Mouse (Mus musculus): Measurements from ENCODE around the gene Lamb3. TPM values are rescaled to one million over a fixed set of nuclear protein-coding genes. Genes with fewer than 3 reads are reported as not detected.

Gene Lamb3
- polyA plus RNA-seq, 1 experiment from 2014 or later: 0.17 TPM

GRCm38 (mm10) chr1:193348261-193348962 is 140.9 kb downstream of the Lamb3 start:
- no peak for ATAC-seq
- in situ Hi-C loops (cut with MboI; ENCODE audit: low pct_unique_long_range_greater_than_20kb): no loop called here
- no peak for TF ChIP-seq CTCF (IDR thresholded peaks at IDR 0.05)

GRCm38 (mm10) chr1:193349702-193350545 is 142.4 kb downstream of the Lamb3 start:
- in situ Hi-C loops (cut with MboI; ENCODE audit: low pct_unique_long_range_greater_than_20kb): no loop called here
- no peaks in the 10 kb centered on the region for H3K27me3 ChIP-seq
- POLR2A ChIA-PET: no interaction called here
- no peak for DNase-seq (ENCODE audit: low read depth, low spot score)
- CTCF ChIA-PET: interaction anchor here (1.5 to 3.2 kb wide), 6 partner anchors 9 to 27 kb away, joined by 3 to 12 read pairs (median 6); no protein-coding TSS in a partner anchor
- ATAC-seq: no peak
- no peak for TF ChIP-seq CTCF (IDR thresholded peaks at IDR 0.05)

More at GRCm38 (mm10) chr1:193348261-193348962, 140.9 kb downstream of the Lamb3 start:
- DNase-seq (ENCODE audit: low read depth, low spot score): no peak
- POLR2A ChIA-PET: no interaction called here
- CTCF ChIA-PET: interaction anchor here (1.8 to 1.9 kb wide), 2 partner anchors 18 to 22 kb away, joined by 4 to 7 read pairs; no protein-coding TSS in a partner anchor
- H3K27me3 ChIP-seq: no peaks in the 10 kb centered on the region

- DNase-seq (ENCODE audit: low read depth, low spot score) (no peak), ATAC-seq (no peak)
- no peaks in the 10 kb centered on the region for H3K27me3 ChIP-seq
- POLR2A ChIA-PET: no interaction called here
- TF ChIP-seq CTCF (IDR thresholded peaks at IDR 0.05): no peak
- CTCF ChIA-PET: interaction anchor here (1.5 to 3.2 kb wide), 5 partner anchors 10 to 32 kb away, joined by 3 to 12 read pairs (median 10); no protein-coding TSS in a partner anchor
- in situ Hi-C loops (cut with MboI; ENCODE audit: low pct_unique_long_range_greater_than_20kb): no loop called here
Observed at GRCm38 (mm10) chr1:193350546-193350801, 143.0 kb downstream of the Lamb3 start.

GRCm38 (mm10) chr1:193351583-193351982 is 144.1 kb downstream of the Lamb3 start:
- ChIA-PET POLR2A (interaction anchor here (0.7 to 1.3 kb wide), 2 partner anchors 12 to 49 kb away, joined by 3 read pairs; no protein-coding TSS in a partner anchor), CTCF (interaction anchor here (0.9 to 3.2 kb wide), 9 partner anchors 8 to 34 kb away, joined by 3 to 12 read pairs (median 6); no protein-coding TSS in a partner anchor)
- TF ChIP-seq CTCF (IDR thresholded peaks at IDR 0.05): no peak
- DNase-seq (ENCODE audit: low read depth, low spot score) (peak; percentile 82), ATAC-seq (peak; percentile 92)
- in situ Hi-C loops (cut with MboI; ENCODE audit: low pct_unique_long_range_greater_than_20kb): no loop called here
- H3K27me3 ChIP-seq: no peaks in the 10 kb centered on the region

- POLR2A ChIA-PET: interaction anchor here (0.7 kb wide), 1 partner anchor 174 kb away, joined by 3 read pairs; no protein-coding TSS in a partner anchor
- no peaks in the 10 kb centered on the region for H3K27me3 ChIP-seq
- TF ChIP-seq CTCF (IDR thresholded peaks at IDR 0.05): no peak
- CTCF ChIA-PET: interaction anchor here (1.1 to 2.5 kb wide), 7 partner anchors 8 to 229 kb away, joined by 3 to 9 read pairs (median 5); partner anchors contain the start of gene Diexf
- no peak for DNase-seq (ENCODE audit: low read depth, low spot score)
- no peak for ATAC-seq
- in situ Hi-C loops (cut with MboI; ENCODE audit: low pct_unique_long_range_greater_than_20kb): no loop called here
Observed at GRCm38 (mm10) chr1:193359199-193359598, 151.7 kb downstream of the Lamb3 start.

- no peak for DNase-seq (ENCODE audit: low read depth, low spot score)
- in situ Hi-C loops (cut with MboI; ENCODE audit: low pct_unique_long_range_greater_than_20kb): no loop called here
- ChIA-PET POLR2A (no interaction called here), CTCF (interaction anchor here (1.9 kb wide), 1 partner anchor 16 kb away, joined by 9 read pairs; no protein-coding TSS in a partner anchor)
- H3K27me3 ChIP-seq: no peaks in the 10 kb centered on the region
- no peak for ATAC-seq
- TF ChIP-seq CTCF (IDR thresholded peaks at IDR 0.05): no peak
Observed at GRCm38 (mm10) chr1:193361181-193361580, 153.7 kb downstream of the Lamb3 start.

GRCm38 (mm10) chr1:193362078-193362477 is 154.6 kb downstream of the Lamb3 start:
- in situ Hi-C loops (cut with MboI; ENCODE audit: low pct_unique_long_range_greater_than_20kb): no loop called here
- H3K27me3 ChIP-seq: no peaks in the 10 kb centered on the region
- TF ChIP-seq CTCF (IDR thresholded peaks at IDR 0.05): no peak
- ATAC-seq (no peak), DNase-seq (ENCODE audit: low read depth, low spot score) (no peak)
- ChIA-PET POLR2A (no interaction called here), CTCF (interaction anchor here (0.8 to 3.2 kb wide), 6 partner anchors 10 to 38 kb away, joined by 3 to 29 read pairs (median 6); no protein-coding TSS in a partner anchor)

- H3K27me3 ChIP-seq: no peaks in the 10 kb centered on the region
- ATAC-seq (no peak), DNase-seq (ENCODE audit: low read depth, low spot score) (no peak)
- in situ Hi-C loops (cut with MboI; ENCODE audit: low pct_unique_long_range_greater_than_20kb): no loop called here
- no peak for TF ChIP-seq CTCF (IDR thresholded peaks at IDR 0.05)
- CTCF ChIA-PET: interaction anchor here (1.1 to 3.2 kb wide), 6 partner anchors 8 to 117 kb away, joined by 3 to 29 read pairs (median 6); no protein-coding TSS in a partner anchor
- POLR2A ChIA-PET: interaction anchor here (0.9 kb wide), 1 partner anchor 31 kb away, joined by 3 read pairs; no protein-coding TSS in a partner anchor
Observed at GRCm38 (mm10) chr1:193363801-193364231, 156.3 kb downstream of the Lamb3 start.

- no peak for DNase-seq (ENCODE audit: low read depth, low spot score)
- ChIA-PET POLR2A (no interaction called here), CTCF (interaction anchor here (1.7 to 15.6 kb wide), 4 partner anchors 9 to 36 kb away, joined by 5 to 297 read pairs (median 13); no protein-coding TSS in a partner anchor)
- no peak for TF ChIP-seq CTCF (IDR thresholded peaks at IDR 0.05)
- ATAC-seq: no peak
- in situ Hi-C loops (cut with MboI; ENCODE audit: low pct_unique_long_range_greater_than_20kb): no loop called here
- H3K27me3 ChIP-seq: no peaks in the 10 kb centered on the region
Observed at GRCm38 (mm10) chr1:193368055-193368454, 160.6 kb downstream of the Lamb3 start.

- no peak for TF ChIP-seq CTCF (IDR thresholded peaks at IDR 0.05)
- DNase-seq (ENCODE audit: low read depth, low spot score) (no peak), ATAC-seq (no peak)
- ChIA-PET CTCF (interaction anchor here (0.8 to 15.6 kb wide), 8 partner anchors 9 to 114 kb away, joined by 3 to 297 read pairs (median 7); no protein-coding TSS in a partner anchor), POLR2A (no interaction called here)
- in situ Hi-C loops (cut with MboI; ENCODE audit: low pct_unique_long_range_greater_than_20kb): no loop called here
- H3K27me3 ChIP-seq: no peaks in the 10 kb centered on the region
Observed at GRCm38 (mm10) chr1:193369091-193369490, 161.6 kb downstream of the Lamb3 start.

Measured in Patski (cell line).